Mouse (Mus musculus): ENCODE measurements at regions not wholly inside any gene's neighbourhood (a gene's known extent, or its start where the extent isn't known, plus 50 kb on each side); places are given as distances from the start of the nearest gene placed in this dataset.

GRCm38 (mm10) chr12:90946528-90946918 is 208.3 kb upstream of the Dio2 start:
- Histone ChIP-seq H3K79me2 (replicated peaks; ENCODE audit: control insufficient read depth, extremely low read depth, insufficient read depth, poor library complexity, severe bottlenecking) (no peaks in the 10 kb centered on the region), H3K9me3 (replicated peaks; ENCODE audit: low read length) (no peaks in the 10 kb centered on the region), H3K4me3 (replicated peaks in 1 of 3; ENCODE audit: low read depth in 2 of 3, low read length in 2 of 3, poor library complexity in 1 of 3) (no peak overlapping the region), H3K36me3 (replicated peaks in 1 of 2; ENCODE audit: control insufficient read depth in 1 of 2, insufficient read depth in 1 of 2, low read length in 1 of 2) (no peaks in the 10 kb centered on the region), H3K4me1 (ENCODE audit: control insufficient read depth in 1 of 2, insufficient read depth in 2 of 2) (no peaks in the 10 kb centered on the region), H3K4me2 (ENCODE audit: insufficient read depth, low read depth, poor library complexity, severe bottlenecking) (no peak overlapping the region), H3K9ac (ENCODE audit: insufficient read depth, low read depth) (no peak overlapping the region), H3K27ac (ENCODE audit: insufficient read depth, low read depth) (no peak overlapping the region), H3K27me3 (replicated peaks) (no peaks in the 10 kb centered on the region)
- in situ Hi-C loops (cut with MboI; ENCODE audit: low pct_ligation_motif_present, low pct_unique_long_range_greater_than_20kb, low sequenced_read_pairs) (no loop called here), dilution Hi-C loops (cut with MboI; ENCODE audit: extremely low pct_ligation_motif_present, extremely low pct_unique_long_range_greater_than_20kb, low sequenced_read_pairs) (no loop called here)
- TF ChIP-seq UBTF (IDR thresholded peaks at IDR 0.05; ENCODE audit: low read depth, low read length) (no peak), ZMIZ1 (IDR thresholded peaks at IDR 0.05; ENCODE audit: low read depth, low read length) (no peak), SMC3 (IDR thresholded peaks at IDR 0.05; ENCODE audit: low read depth, low read length) (no peak)
- DNase-seq (ENCODE audit: extremely low read depth): no peak

GRCm38 (mm10) chr12:90945743-90946527 is 207.7 kb upstream of the Dio2 start:
- dilution Hi-C loops (cut with MboI; ENCODE audit: extremely low pct_ligation_motif_present, extremely low pct_unique_long_range_greater_than_20kb, low sequenced_read_pairs): no loop called here
- Histone ChIP-seq H3K36me3 (replicated peaks in 1 of 2; ENCODE audit: control insufficient read depth in 1 of 2, insufficient read depth in 1 of 2, low read length in 1 of 2) (no peaks in the 10 kb centered on the region), H3K27me3 (replicated peaks) (no peaks in the 10 kb centered on the region), H3K9me3 (replicated peaks; ENCODE audit: low read length) (no peaks in the 10 kb centered on the region), H3K79me2 (replicated peaks; ENCODE audit: control insufficient read depth, extremely low read depth, insufficient read depth, poor library complexity, severe bottlenecking) (no peaks in the 10 kb centered on the region), H3K9ac (ENCODE audit: insufficient read depth, low read depth) (no peak overlapping the region), H3K27ac (ENCODE audit: insufficient read depth, low read depth) (no peak overlapping the region), H3K4me3 (replicated peaks in 1 of 3; ENCODE audit: low read depth in 2 of 3, low read length in 2 of 3, poor library complexity in 1 of 3) (no peak overlapping the region), H3K4me2 (ENCODE audit: insufficient read depth, low read depth, poor library complexity, severe bottlenecking) (no peak overlapping the region), H3K4me1 (ENCODE audit: control insufficient read depth in 1 of 2, insufficient read depth in 2 of 2) (no peaks in the 10 kb centered on the region)
- DNase-seq (ENCODE audit: extremely low read depth): no peak
- no peak for TF ChIP-seq CHD1 (IDR thresholded peaks at IDR 0.05; ENCODE audit: low read depth, low read length)
- no peak for TF ChIP-seq JUN (IDR thresholded peaks at IDR 0.05; ENCODE audit: insufficient read depth, low read depth, low read length)
- no peak for TF ChIP-seq CHD2 (IDR thresholded peaks at IDR 0.05; ENCODE audit: low read length)
- TF ChIP-seq MEF2A (IDR thresholded peaks at IDR 0.05; ENCODE audit: borderline replicate concordance, low read depth, low read length): no peak
- no peak for TF ChIP-seq MAX (IDR thresholded peaks at IDR 0.05; ENCODE audit: low read length)
- TF ChIP-seq USF2 (conservative IDR thresholded peaks at IDR 0.05; ENCODE audit: low read depth, low read length): no peak
- no peak for TF ChIP-seq MAZ (IDR thresholded peaks at IDR 0.05; ENCODE audit: low read depth, low read length)
- TF ChIP-seq GABPA (IDR thresholded peaks at IDR 0.05; ENCODE audit: insufficient replicate concordance, low read depth, low read length): no peak
- no peak for TF ChIP-seq UBTF (IDR thresholded peaks at IDR 0.05; ENCODE audit: low read depth, low read length)
- no peak for TF ChIP-seq HCFC1 (IDR thresholded peaks at IDR 0.05; ENCODE audit: low read depth, low read length)
- TF ChIP-seq TCF12 (IDR thresholded peaks at IDR 0.05; ENCODE audit: low read depth, low read length): no peak
- TF ChIP-seq ZMIZ1 (IDR thresholded peaks at IDR 0.05; ENCODE audit: low read depth, low read length): no peak
- no peak for TF ChIP-seq MAFK (IDR thresholded peaks at IDR 0.05; ENCODE audit: insufficient replicate concordance, low read length)
- no peak for TF ChIP-seq SIN3A (IDR thresholded peaks at IDR 0.05; ENCODE audit: low read length)
- in situ Hi-C loops (cut with MboI; ENCODE audit: low pct_ligation_motif_present, low pct_unique_long_range_greater_than_20kb, low sequenced_read_pairs): no loop called here
